Mouse (Mus musculus) kidney, adult 9 months (tissue): Measurements from ENCODE around the gene Rhobtb3.
"Not testable (repeated sequence)": the region's sequence is repeated elsewhere in the genome, so short reads cannot be mapped to it uniquely, and the experiment has no call there.

Experiments used
- DNase-seq: peaks from one replicate; pipeline ENCODE4 v3.0.0; 2022

Gene Rhobtb3

DNA sequence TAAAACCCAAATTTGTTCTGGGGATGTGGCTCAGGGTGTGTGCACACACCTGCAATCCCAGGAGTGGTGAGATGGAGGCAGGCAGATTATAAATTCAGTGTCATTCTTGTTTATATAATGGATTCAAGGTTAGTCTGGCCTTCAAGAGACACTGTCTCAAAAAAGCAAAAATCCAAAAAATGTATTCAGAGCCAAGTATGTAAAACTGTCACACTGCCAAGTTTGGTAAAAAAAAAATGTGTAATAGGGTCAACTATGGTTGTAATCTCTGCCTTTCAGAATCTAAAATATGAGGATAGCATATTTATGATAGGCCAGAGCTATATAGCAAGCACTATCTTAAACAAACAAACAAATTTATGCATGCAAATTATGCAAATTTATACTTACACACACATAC, 15.8 kb downstream of the Rhobtb3 start:
- no peak for DNase-seq

DNA sequence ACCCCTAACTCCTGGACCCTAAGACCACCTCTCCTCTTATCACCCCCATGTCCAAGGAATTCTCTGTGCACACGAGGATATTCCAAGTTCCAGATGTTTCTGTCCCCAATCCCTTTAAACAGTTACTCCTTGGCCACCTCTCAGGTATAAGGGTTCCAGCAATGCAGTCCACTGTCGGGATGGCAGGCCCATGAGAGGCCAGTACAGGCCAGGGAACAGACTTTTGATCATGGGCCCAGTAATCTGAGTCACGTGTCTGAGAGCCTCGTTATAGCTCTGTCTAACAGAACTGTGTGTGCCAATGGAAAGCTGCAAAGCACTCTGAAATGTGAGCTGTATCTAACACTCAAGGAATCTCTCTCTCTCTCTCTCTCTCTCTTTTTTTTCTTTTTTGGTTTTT, 29.6 kb downstream of the Rhobtb3 start:
- DNase-seq, result no peak

GRCm38 (mm10) chr13:75908187-75908586, 35.5 kb downstream of the Rhobtb3 start:
- no peak for DNase-seq

DNA sequence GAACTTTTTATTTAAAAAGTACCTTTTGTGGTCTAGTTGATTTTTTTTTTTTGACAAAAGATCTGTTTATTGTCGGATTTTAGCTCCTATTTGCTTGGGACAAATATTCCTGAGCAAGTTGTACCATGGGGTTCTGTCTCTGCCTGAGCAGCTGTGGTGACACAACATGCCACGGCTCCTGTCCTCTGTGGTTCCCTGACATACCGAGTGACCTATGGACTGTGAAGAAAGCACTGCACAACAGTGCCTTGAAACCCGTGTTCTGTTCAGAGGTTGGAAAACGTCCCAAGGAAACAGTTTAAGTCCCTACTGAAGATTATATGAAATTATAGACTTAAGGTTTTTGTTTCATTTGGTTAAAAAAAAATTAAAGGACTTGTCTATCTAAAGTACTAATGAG, 36.6 kb downstream of the Rhobtb3 start:
- peak; percentile 16 for DNase-seq

DNA sequence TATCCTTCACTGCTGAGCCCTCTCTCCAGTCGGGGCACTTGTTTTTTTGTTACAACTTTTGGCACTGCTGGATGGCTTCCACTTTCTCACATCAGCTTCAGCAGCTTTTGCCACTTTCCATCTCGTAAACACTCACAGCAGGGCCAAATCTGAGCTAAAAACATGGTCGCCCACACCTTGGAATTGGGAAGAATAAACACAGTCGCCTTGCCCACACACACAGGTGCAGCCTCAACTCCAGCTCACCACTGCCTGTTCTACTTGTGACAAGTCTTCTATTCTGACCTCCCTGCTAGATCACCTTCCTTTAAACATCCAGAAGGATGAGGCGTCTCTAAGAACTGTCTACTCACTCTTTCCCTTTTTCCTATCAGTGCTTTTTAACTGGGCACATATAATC, 39.1 kb downstream of the Rhobtb3 start:
- no peak for DNase-seq

- DNase-seq, result peak; percentile 19
These were observed 42.8 kb downstream of the Rhobtb3 start for GRCm38 (mm10) chr13:75900928-75901327.

DNA sequence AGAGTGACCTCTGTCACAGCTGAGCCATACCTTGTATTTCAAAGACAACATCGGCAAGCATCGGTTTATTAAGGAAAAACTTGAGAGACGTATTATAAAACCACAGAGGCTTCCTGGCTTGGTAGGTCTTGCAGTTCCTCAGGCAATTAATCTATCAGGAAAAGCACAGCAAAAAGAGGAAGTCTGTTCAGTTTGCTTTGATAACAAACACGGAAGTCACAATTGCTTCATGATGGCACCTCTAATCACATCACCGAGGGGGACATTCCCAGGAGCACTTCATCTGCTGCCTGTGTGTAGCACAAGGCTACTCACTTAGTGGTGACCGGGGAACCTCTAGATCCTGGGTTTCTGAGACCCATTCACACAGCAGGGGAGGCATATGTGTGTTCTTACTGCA, 50.8 kb downstream of the Rhobtb3 start:
- no peak for DNase-seq

GRCm38 (mm10) chr13:75892291-75892690, 51.4 kb downstream of the Rhobtb3 start:
- DNase-seq, result no peak

DNA sequence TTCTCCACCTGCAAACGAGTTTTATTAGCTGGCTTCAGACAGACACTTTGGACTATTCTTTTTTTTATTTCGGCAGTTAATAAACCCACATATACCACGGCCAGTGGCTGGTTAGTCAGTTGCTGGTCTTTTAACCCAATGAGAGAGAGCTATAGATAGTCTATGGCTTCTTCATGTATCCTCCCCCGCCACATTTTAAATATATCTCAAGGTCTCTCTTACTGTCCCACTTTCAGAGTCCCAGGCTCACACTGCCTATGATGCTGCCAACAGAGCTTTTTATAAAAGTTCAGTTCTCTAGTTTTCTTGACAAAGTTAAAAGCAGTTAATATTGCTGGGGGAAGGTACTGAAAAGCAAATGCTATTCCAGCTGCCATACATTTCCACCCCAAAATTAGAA, 51.9 kb downstream of the Rhobtb3 start:
- DNase-seq, result no peak

DNA sequence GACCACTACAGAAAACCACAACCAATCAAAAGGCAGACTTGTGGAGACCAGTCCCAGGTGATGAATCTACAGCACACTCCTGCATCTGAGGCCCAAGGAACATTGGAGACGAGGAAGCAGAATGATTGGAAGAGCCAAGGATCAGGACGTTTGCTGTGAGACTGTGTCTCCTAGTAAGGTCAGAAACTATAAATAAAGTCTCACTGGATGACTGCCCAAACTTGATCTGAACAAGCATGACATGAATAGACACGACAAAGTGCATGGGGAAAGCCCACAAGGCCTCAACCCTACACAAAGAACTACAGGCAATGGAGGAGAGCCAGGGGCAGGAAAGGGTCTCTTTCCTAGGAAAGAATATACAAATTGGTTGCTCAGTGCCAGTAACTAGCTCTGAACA, 59.9 kb downstream of the Rhobtb3 start:
- DNase-seq, result no peak

GRCm38 (mm10) chr13:75880501-75880900, 63.2 kb downstream of the Rhobtb3 start:
- DNase-seq, result no peak

DNA sequence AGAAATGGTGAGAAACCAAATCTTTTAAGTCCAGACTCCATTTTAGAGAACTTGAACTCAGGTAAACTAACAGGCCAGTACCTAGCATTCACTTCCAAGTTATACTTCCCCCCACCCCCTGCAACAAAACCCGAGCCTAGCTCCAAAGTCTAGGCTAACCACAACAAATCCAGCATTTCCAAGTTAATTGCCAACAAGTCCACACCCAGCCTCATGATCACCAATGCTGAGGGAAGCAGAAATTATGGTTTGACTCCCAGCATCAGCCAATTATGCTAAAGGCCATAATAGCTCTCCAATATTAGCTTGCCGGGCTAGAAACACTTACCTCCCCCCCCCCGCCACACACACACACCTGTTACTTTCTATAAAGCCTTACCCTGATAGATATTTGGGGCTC, 64.0 kb downstream of the Rhobtb3 start:
- peak; percentile 60 for DNase-seq

- DNase-seq, result peak; percentile 77
These were observed 65.8 kb downstream of the Rhobtb3 start for GRCm38 (mm10) chr13:75877907-75878306.

- DNase-seq, result no peak
These were observed 67.1 kb downstream of the Rhobtb3 start for GRCm38 (mm10) chr13:75876592-75876991.

DNA sequence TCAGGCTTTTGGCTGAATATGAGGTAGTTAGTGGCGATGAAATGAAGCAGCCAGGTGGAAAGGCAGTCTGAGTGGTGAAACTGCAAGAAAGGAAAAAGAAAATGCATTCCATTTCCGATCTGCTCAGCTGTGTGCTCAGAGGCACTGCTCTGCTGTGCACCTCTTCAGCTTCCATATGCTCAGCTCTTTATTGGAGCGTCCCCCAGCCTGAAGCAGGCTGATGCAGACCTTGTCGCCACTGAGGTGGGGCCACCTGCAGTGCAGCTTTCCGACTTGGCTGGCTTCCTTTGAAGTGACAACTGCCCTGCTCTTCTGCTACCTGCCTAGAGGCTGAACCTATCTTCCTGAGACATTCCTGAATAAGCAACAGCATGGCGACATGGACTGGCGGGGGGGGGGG, 67.5 kb downstream of the Rhobtb3 start:
- DNase-seq, result not testable (repeated sequence)

GRCm38 (mm10) chr13:75874608-75875376, 68.9 kb downstream of the Rhobtb3 start:
- no peak for DNase-seq

DNA sequence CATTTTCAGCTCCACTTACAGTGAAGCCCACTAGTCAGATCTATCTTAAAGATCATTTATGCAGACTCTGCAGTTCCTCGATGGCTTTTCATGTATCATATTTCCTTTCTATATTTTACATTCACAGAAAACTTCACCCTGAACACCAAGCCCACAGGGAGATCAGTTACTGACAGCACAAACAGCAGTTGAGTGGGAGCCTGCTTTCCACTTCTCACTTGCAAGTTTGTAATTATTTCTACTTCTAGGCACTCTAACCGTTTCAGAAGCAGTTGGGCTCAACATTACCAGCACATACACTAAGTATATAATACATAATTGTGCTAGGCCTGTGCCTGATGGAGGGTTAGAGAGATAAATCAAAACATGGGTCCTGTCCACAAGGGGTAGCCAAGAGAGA, 75.8 kb downstream of the Rhobtb3 start:
- no peak for DNase-seq

DNA sequence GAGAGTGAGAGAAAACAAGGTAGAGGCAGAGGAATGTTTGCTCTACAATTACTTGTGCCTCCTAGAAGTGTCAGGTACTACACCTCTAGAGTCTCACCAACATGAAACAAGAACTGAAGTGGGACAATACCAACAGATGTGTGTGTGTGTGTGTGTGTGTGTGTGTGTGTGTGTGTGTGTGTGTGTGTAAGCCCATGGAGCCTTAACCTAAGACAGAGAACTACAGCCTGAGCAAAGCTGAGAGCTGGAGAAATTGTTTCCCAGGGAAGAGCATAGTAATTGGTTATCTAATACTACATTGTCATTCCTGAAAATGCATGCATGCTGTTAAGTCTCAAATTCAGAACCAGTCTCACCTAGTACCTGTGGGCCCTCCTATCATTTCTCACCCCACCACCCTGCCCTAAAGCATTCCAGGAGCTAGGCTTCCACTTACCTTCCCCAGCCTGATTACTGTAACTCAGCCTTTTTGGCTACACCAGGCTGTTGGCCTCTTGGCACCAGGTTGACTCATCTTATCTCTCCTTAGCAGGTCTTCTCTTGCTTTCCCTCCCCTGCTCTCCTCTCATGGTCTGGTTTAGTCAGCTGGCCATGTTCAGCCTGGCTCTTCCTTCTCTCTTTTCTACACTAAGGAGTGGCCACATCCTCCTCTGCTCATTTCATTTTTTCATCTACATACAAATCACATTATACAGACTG, 78.1 kb downstream of the Rhobtb3 start:
- DNase-seq, result no peak

DNA sequence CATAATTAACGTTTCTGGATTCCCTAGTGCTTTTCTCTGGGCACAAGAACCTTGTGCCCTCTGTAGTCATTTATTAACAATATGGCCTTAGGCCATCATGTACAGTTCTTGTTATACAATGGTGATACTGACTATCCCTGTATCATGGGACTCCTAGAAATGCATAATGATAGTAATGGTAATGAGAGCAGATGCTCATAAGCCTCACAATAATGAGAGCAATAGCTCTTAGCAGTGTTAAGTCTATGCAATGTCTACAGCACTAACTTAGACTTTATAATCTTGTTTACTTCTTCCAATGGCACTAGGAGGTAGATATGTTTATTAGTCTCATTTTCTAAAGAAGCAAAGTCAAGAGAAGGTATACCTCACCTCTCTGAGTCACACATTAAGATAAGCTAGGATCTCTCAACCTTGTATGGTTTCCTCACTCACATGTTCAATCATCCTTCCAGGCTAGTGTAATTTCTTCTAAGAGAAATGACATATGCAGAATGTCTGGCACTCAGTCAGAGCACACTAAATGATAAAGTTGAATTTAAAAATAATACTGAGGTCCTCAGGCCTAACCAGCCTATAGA, 84.4 kb downstream of the Rhobtb3 start:
- DNase-seq, result no peak

- DNase-seq, result no peak
These were observed 90.6 kb downstream of the Rhobtb3 start for GRCm38 (mm10) chr13:75853118-75853517.

- DNase-seq, result no peak
These were observed 91.7 kb downstream of the Rhobtb3 start for GRCm38 (mm10) chr13:75852027-75852426.

GRCm38 (mm10) chr13:75847027-75847426, 96.7 kb downstream of the Rhobtb3 start:
- DNase-seq, result no peak

DNA sequence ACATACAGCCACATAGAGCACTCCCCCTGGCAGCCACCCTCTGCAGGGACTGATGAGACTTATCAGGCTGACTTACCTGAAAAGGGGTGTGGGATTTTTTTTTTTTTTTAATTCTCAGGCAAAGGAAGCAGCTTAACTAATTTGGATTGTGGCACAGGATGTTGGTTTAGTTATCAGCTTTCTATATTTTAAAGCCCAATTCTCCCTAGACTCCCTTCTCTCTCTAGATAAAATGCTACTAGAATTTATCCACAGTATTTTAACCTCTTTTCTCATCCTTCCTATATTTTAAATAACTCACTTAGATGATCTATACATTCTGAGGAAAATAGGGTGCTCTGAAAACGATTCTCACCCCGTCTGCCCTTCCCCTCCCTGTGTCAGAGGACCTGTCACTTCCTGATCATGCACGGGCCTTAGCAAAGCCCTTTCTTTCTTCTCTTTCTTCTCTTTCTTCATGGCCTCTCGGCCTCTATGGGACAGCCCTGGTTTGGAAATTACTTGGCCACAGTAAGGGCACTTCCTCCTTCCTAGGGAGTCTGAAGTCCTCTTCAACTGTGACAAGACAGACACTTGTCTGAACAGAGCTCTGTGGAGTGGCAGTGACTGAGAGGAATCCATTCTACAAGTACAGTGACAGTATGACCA, 98.1 kb downstream of the Rhobtb3 start:
- DNase-seq, result no peak
